Mouse (Mus musculus) heart, embryonic 13.5 days (tissue): Measurements from ENCODE around the gene Arpc1b. TPM values are rescaled to one million over a fixed set of nuclear protein-coding genes. Genes with fewer than 3 reads are reported as not detected.
"Not testable (repeated sequence)": the region's sequence is repeated elsewhere in the genome, so short reads cannot be mapped to it uniquely, and the experiment has no call there.

ENCODE experiments used
- ATAC-seq: fragments of 200-750 bp; cut with Nextera tagmentation; 2 replicates; pipeline ENCODE4 v1.8.0; 2017; ENCODE audit warnings: moderate TSS enrichment; ENCODE audit not compliant: insufficient number of reproducible peaks, low FRiP score, low TSS enrichment; ENCODE audit errors: extremely low read depth
- H3K27ac ChIP-seq: fragments of 300-500 bp; sonication (generic); replicated peaks from 2 replicates; pipeline ENCODE4 v1.5.1; 2015; ENCODE audit warnings: moderate library complexity, mild to moderate bottlenecking, inconsistent platforms
- H3K27me3 ChIP-seq: fragments of 300-500 bp; sonication (generic); replicated peaks from 2 replicates; pipeline ENCODE4 v1.6.1; 2015; ENCODE audit warnings: mild to moderate bottlenecking, inconsistent platforms
- H3K36me3 ChIP-seq: fragments of 300-500 bp; sonication (generic); 2 replicates; pipeline ENCODE4 v1.6.1; 2015; ENCODE audit warnings: mild to moderate bottlenecking, inconsistent platforms
- H3K4me1 ChIP-seq: fragments of 300-500 bp; sonication (generic); 2 replicates; pipeline ENCODE4 v1.6.1; 2015; ENCODE audit warnings: inconsistent platforms
- H3K4me2 ChIP-seq: fragments of 300-500 bp; sonication (generic); 2 replicates; pipeline ENCODE4 v1.6.1; 2015; ENCODE audit warnings: inconsistent platforms, mild to moderate bottlenecking, moderate library complexity
- H3K4me3 ChIP-seq: fragments of 300-500 bp; sonication (generic); 2 replicates; pipeline ENCODE4 v1.5.1; 2015; ENCODE audit warnings: moderate library complexity, mild to moderate bottlenecking, inconsistent platforms
- H3K9ac ChIP-seq: fragments of 300-500 bp; sonication (generic); 2 replicates; pipeline ENCODE4 v1.6.1; 2015; ENCODE audit warnings: inconsistent platforms, mild to moderate bottlenecking, moderate library complexity
- H3K9me3 ChIP-seq: fragments of 300-500 bp; sonication (generic); 2 replicates; pipeline ENCODE4 v1.6.1; 2016; ENCODE audit warnings: inconsistent platforms
- WGBS: fragments of 180-500 bp; shearing (Covaris S2); methylation state at CpG from one replicate; pipeline ENCODE4 v1.1.7; 2015; ENCODE audit warnings: mixed read lengths; 5-methylcytosine and 5-hydroxymethylcytosine counted together
- polyA plus RNA-seq: library from polyadenylated mRNA; unstranded; fragments of >200 nt; fragmentation: Nextera tagmentation; extraction: Ambion mirVana; gene quantifications from 2 replicates; pipeline ENCODE4 v1.2.1, GENCODE M21; 2015

The Arpc1b gene
- polyA plus RNA-seq = 221 and 234 TPM in 2 replicates

GRCm38 (mm10) chr5:145114071-145114605, at the start of gene Arpc1b:
Arpc1b (plus strand) TSS chr5:145114215.
- peak within 1 kb of the TSS; percentile 82 for H3K4me3 ChIP-seq

GRCm38 (mm10) chr5:145064765-145065340, 49.2 kb upstream of the Arpc1b start:
- WGBS = 84% methylated on average over 1 of the region's 1 CpGs
- H3K4me1 ChIP-seq = no peaks in the 10 kb centered on the region
- no peaks in the 10 kb centered on the region for H3K9me3 ChIP-seq
- H3K4me2 ChIP-seq = no peak overlapping the region
- H3K27ac ChIP-seq = no peak overlapping the region
- H3K9ac ChIP-seq = no peak overlapping the region
- H3K36me3 ChIP-seq = no peaks in the 10 kb centered on the region
- ATAC-seq = no peak
- H3K4me3 ChIP-seq = no peak overlapping the region
- no peaks in the 10 kb centered on the region for H3K27me3 ChIP-seq

More at GRCm38 (mm10) chr5:145114071-145114605, at the start of gene Arpc1b:
- peaks cover 36% of the 10 kb centered on the region for H3K36me3 ChIP-seq
- ATAC-seq = peak; percentile 76
- peak within 1 kb of the TSS; percentile 66 for H3K27ac ChIP-seq
- H3K27me3 ChIP-seq = no peaks in the 10 kb centered on the region
- 0 out of 2 replicates have a peak, but pooled peaks cover under 1% of the 10 kb centered on the region for H3K9me3 ChIP-seq
- under 1% methylated on average over 44 of the region's 53 CpGs for WGBS
- peaks cover 41% of the 10 kb centered on the region for H3K4me1 ChIP-seq
- peak within 1 kb of the TSS; percentile 90 for H3K9ac ChIP-seq
- H3K4me2 ChIP-seq = peak within 1 kb of the TSS; percentile 84

- H3K27ac ChIP-seq = no peak overlapping the region
- no peaks in the 10 kb centered on the region for H3K4me1 ChIP-seq
- no peak overlapping the region for H3K4me2 ChIP-seq
- no peaks in the 10 kb centered on the region for H3K27me3 ChIP-seq
- no peak overlapping the region for H3K9ac ChIP-seq
- 0 out of 2 replicates have a peak, but pooled peaks cover 3% of the 10 kb centered on the region for H3K9me3 ChIP-seq
- H3K36me3 ChIP-seq = no peaks in the 10 kb centered on the region
- no peak overlapping the region for H3K4me3 ChIP-seq
- 46% methylated on average over 3 of the region's 3 CpGs for WGBS
- no peak for ATAC-seq
Measured at GRCm38 (mm10) chr5:145068863-145069262, 45.2 kb upstream of the Arpc1b start.

- Histone ChIP-seq H3K27me3 (no peaks in the 10 kb centered on the region), H3K9me3 (0 out of 2 replicates have a peak, but pooled peaks cover 3% of the 10 kb centered on the region), H3K4me1 (no peaks in the 10 kb centered on the region), H3K36me3 (no peaks in the 10 kb centered on the region), H3K4me2 (no peak overlapping the region), H3K9ac (no peak overlapping the region), H3K4me3 (no peak overlapping the region), H3K27ac (no peak overlapping the region)
- 1% methylated on average over 5 of the region's 5 CpGs for WGBS
- ATAC-seq = no peak
Measured at GRCm38 (mm10) chr5:145069707-145070106, 44.3 kb upstream of the Arpc1b start.

GRCm38 (mm10) chr5:145071342-145071741, 42.7 kb upstream of the Arpc1b start:
- ATAC-seq = no peak
- WGBS = 47% methylated on average over 6 of the region's 6 CpGs

GRCm38 (mm10) chr5:145075081-145075480, 38.9 kb upstream of the Arpc1b start:
- no peak for ATAC-seq
- peaks cover 3% of the 10 kb centered on the region; the same call in 1 of the 2 replicates for H3K4me1 ChIP-seq
- H3K9me3 ChIP-seq = 0 out of 2 replicates have a peak, but pooled peaks cover 3% of the 10 kb centered on the region
- H3K36me3 ChIP-seq = no peaks in the 10 kb centered on the region
- WGBS = 35% methylated on average over 3 of the region's 3 CpGs
- H3K27me3 ChIP-seq = no peaks in the 10 kb centered on the region
- no peak overlapping the region for H3K27ac ChIP-seq
- H3K4me2 ChIP-seq = no peak overlapping the region
- H3K9ac ChIP-seq = no peak overlapping the region
- no peak overlapping the region for H3K4me3 ChIP-seq

More at GRCm38 (mm10) chr5:145071342-145071741, 42.7 kb upstream of the Arpc1b start:
- Histone ChIP-seq H3K9me3 (0 out of 2 replicates have a peak, but pooled peaks cover 3% of the 10 kb centered on the region), H3K4me1 (peaks cover 3% of the 10 kb centered on the region; the same call in 1 of the 2 replicates), H3K4me2 (no peak overlapping the region), H3K36me3 (no peaks in the 10 kb centered on the region), H3K27ac (no peak overlapping the region), H3K4me3 (no peak overlapping the region), H3K9ac (no peak overlapping the region), H3K27me3 (no peaks in the 10 kb centered on the region)

GRCm38 (mm10) chr5:145081866-145082613, 32.0 kb upstream of the Arpc1b start:
- Histone ChIP-seq H3K4me2 (no peak overlapping the region), H3K36me3 (peaks cover 8% of the 10 kb centered on the region; the same call in 1 of the 2 replicates), H3K9ac (no peak overlapping the region), H3K9me3 (no peaks in the 10 kb centered on the region), H3K27me3 (no peaks in the 10 kb centered on the region), H3K4me3 (no peak overlapping the region), H3K4me1 (peaks cover 10% of the 10 kb centered on the region), H3K27ac (no peak overlapping the region)
- no peak for ATAC-seq
- WGBS = 83% methylated on average over 10 of the region's 10 CpGs

- Histone ChIP-seq H3K4me3 (peak overlapping the region; percentile 89), H3K4me2 (peak overlapping the region; percentile 93), H3K4me1 (peaks cover 10% of the 10 kb centered on the region), H3K27ac (peak overlapping the region; percentile 82), H3K9ac (peak overlapping the region; percentile 98), H3K36me3 (peaks cover 13% of the 10 kb centered on the region)
- 46% methylated on average over 6 of the region's 6 CpGs for WGBS
- not testable (repeated sequence) for ATAC-seq, H3K9me3 ChIP-seq, H3K27me3 ChIP-seq
Measured at GRCm38 (mm10) chr5:145083201-145083600, 30.8 kb upstream of the Arpc1b start.

- Histone ChIP-seq H3K9ac (peak within 1 kb of the TSS; percentile 98), H3K9me3 (no peaks in the 10 kb centered on the region), H3K27ac (peak within 1 kb of the TSS; percentile 82), H3K4me2 (peak within 1 kb of the TSS; percentile 93), H3K36me3 (peaks cover 19% of the 10 kb centered on the region), H3K4me3 (peak within 1 kb of the TSS; percentile 89), H3K4me1 (peaks cover 10% of the 10 kb centered on the region), H3K27me3 (no peaks in the 10 kb centered on the region)
- WGBS = under 1% methylated on average over 54 of the region's 54 CpGs
- ATAC-seq = peak; percentile 92
Measured at GRCm38 (mm10) chr5:145083632-145084451, 30.2 kb upstream of the Arpc1b start, which contains the start of the genes Arpc1a and Kpna7. Arpc1a (plus strand) TSS chr5:145083830. Kpna7 (minus strand) TSS chr5:145084030.

GRCm38 (mm10) chr5:145084822-145085221, 29.2 kb upstream of the Arpc1b start:
- Histone ChIP-seq H3K27ac (no peak overlapping the region), H3K4me3 (peak overlapping the region; percentile 89), H3K9me3 (no peaks in the 10 kb centered on the region), H3K27me3 (no peaks in the 10 kb centered on the region), H3K9ac (peak overlapping the region; percentile 98), H3K4me2 (peak overlapping the region; percentile 93), H3K4me1 (peaks cover 14% of the 10 kb centered on the region), H3K36me3 (peaks cover 24% of the 10 kb centered on the region)
- 62% methylated on average over 2 of the region's 2 CpGs for WGBS
- ATAC-seq = no peak
